Mouse (Mus musculus) midbrain, embryonic 10.5 days (tissue): ENCODE measurements around the gene Gm10382. TPM values are rescaled to one million over a fixed set of nuclear protein-coding genes. Genes with fewer than 3 reads are reported as not detected.
"Not testable (repeated sequence)": the region's sequence is repeated elsewhere in the genome, so short reads cannot be mapped to it uniquely, and the experiment has no call there.

ENCODE experiments used
- DNase-seq: peaks from one replicate; pipeline ENCODE4 v3.0.0-alpha.2; 2017; ENCODE audit warnings: low spot score
- H3K27ac ChIP-seq: fragments of 300-500 bp; sonication (generic); replicated peaks from 2 replicates; pipeline ENCODE4 v1.5.1; 2016; ENCODE audit warnings: mild to moderate bottlenecking
- H3K27me3 ChIP-seq: fragments of 300-500 bp; sonication (generic); 2 replicates; pipeline ENCODE4 v1.6.1; 2016; ENCODE audit warnings: low read depth, mild to moderate bottlenecking; ENCODE audit not compliant: poor library complexity, severe bottlenecking
- H3K36me3 ChIP-seq: fragments of 300-500 bp; sonication (generic); 2 replicates; pipeline ENCODE4 v1.6.1; 2016; ENCODE audit warnings: mild to moderate bottlenecking, moderate library complexity
- H3K4me1 ChIP-seq: fragments of 300-500 bp; sonication (generic); 2 replicates; pipeline ENCODE4 v1.6.1; 2016
- H3K4me3 ChIP-seq: fragments of 300-500 bp; sonication (generic); 2 replicates; pipeline ENCODE4 v1.5.1; 2016; ENCODE audit warnings: mild to moderate bottlenecking, moderate library complexity
- H3K9me3 ChIP-seq: fragments of 300-500 bp; sonication (generic); replicated peaks from 2 replicates; pipeline ENCODE4 v1.6.1; 2016; ENCODE audit warnings: mild to moderate bottlenecking
- WGBS: fragments of 180-500 bp; shearing (Covaris S2); methylation state at CpG from one replicate; pipeline ENCODE4 v1.1.7; 2016; 5-methylcytosine and 5-hydroxymethylcytosine counted together
- polyA plus RNA-seq: library from polyadenylated mRNA; unstranded; fragments of >200 nt; fragmentation: Nextera tagmentation; extraction: Ambion mirVana; gene quantifications from 2 replicates; pipeline ENCODE4 v1.2.1, GENCODE M21; 2016

Gm10382 gene
- polyA plus RNA-seq, 1 experiment from 2014 or later, result 0.56 TPM

DNA sequence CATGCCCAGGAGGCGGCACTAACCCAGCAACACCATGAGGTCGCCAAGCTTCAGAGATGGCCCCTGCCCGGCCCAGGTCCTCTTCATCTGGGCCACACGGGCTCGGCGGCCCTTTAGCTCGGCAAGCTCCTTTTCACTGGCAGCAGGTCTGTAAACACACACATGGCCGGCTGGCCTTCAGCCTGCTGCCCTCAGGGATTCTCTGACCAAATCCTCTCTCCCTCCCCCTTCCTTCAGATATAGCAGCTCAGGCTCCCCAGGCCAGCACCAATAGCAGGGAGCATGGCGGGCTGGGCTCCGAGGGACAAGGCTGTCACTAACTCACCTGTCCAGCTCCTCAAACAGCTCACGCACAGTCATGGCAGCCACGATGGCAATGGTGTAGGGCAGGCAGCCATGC, 29.5 kb downstream of the Gm10382 start:
- peaks cover 100% of the 10 kb centered on the region for H3K36me3 ChIP-seq
- 91% methylated on average over 12 of the region's 12 CpGs for WGBS
- H3K4me3 ChIP-seq, result no peak overlapping the region

GRCm38 (mm10) chr5:125419124-125419523, 30.0 kb downstream of the Gm10382 start:
- Histone ChIP-seq H3K9me3 (no peaks in the 10 kb centered on the region), H3K27me3 (no peaks in the 10 kb centered on the region), H3K27ac (no peak overlapping the region), H3K4me3 (no peak overlapping the region), H3K36me3 (peaks cover 100% of the 10 kb centered on the region), H3K4me1 (no peaks in the 10 kb centered on the region)
- no peak for DNase-seq
- 89% methylated on average over 11 of the region's 11 CpGs for WGBS

More for the DNA sequence above, 29.5 kb downstream of the Gm10382 start:
- H3K27me3 ChIP-seq, result no peaks in the 10 kb centered on the region
- no peak overlapping the region for H3K27ac ChIP-seq
- no peaks in the 10 kb centered on the region for H3K9me3 ChIP-seq
- DNase-seq, result no peak
- H3K4me1 ChIP-seq, result no peaks in the 10 kb centered on the region

GRCm38 (mm10) chr5:125425698-125426276, 36.7 kb downstream of the Gm10382 start:
- Histone ChIP-seq H3K9me3 (no peaks in the 10 kb centered on the region), H3K4me1 (no peaks in the 10 kb centered on the region), H3K4me3 (no peak overlapping the region), H3K27ac (no peak overlapping the region), H3K36me3 (peaks cover 100% of the 10 kb centered on the region), H3K27me3 (no peaks in the 10 kb centered on the region)
- 93% methylated on average over 10 of the region's 10 CpGs for WGBS
- no peak for DNase-seq

DNA sequence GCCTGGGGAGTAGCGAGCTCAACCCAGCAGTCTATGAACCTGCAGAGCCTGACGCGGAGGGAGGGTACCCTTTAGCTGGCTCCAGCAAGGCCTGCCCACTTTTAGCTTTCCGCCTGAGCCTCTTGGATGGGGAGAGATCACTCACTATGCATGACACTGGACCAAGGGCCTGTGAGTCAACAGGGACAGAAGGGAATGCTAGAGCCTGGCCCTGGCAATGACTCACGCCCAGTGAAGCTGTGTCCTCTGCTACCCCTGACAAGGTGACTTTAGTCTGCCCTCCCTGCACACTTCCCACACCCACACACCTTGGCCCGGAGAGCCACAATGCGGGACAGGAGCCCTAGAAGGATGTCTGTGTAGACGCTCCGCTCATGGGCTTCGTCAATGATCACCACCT, 37.2 kb downstream of the Gm10382 start:
- no peak for DNase-seq
- Histone ChIP-seq H3K4me1 (no peaks in the 10 kb centered on the region), H3K9me3 (no peaks in the 10 kb centered on the region), H3K27ac (no peak overlapping the region), H3K4me3 (no peak overlapping the region), H3K27me3 (no peaks in the 10 kb centered on the region), H3K36me3 (peaks cover 100% of the 10 kb centered on the region)
- WGBS, result 92% methylated on average over 10 of the region's 10 CpGs

DNA sequence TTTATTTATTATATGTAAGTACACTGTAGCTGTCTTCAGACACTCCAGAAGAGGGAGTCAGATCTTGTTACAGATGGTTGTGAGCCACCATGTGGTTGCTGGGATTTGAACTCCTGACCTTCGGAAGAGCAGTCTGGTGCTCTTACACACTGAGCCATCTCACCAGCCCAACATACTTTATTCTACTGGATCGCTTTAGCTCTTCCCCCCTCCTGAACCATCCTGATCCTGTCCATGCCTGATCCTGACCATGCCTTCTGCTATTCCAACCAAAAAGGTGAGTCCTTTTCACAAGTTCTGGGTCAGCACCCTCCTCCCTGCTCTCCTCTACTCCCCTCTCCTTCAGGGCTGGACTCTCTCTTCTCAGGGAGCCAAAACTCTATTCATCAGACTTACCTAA, 43.2 kb downstream of the Gm10382 start:
- Histone ChIP-seq H3K36me3 (peaks cover 47% of the 10 kb centered on the region), H3K4me1 (peaks cover 12% of the 10 kb centered on the region)
- DNase-seq, H3K9me3 ChIP-seq, H3K27me3 ChIP-seq, H3K27ac ChIP-seq, H3K4me3 ChIP-seq: not testable (repeated sequence)
- WGBS, result 89% methylated on average over 2 of the region's 2 CpGs

- WGBS, result under 1% methylated on average over 46 of the region's 46 CpGs
- peak within 1 kb of the TSS; percentile 88 for H3K27ac ChIP-seq
- H3K4me1 ChIP-seq, result peaks cover 12% of the 10 kb centered on the region
- no peaks in the 10 kb centered on the region for H3K27me3 ChIP-seq
- DNase-seq, result peak; percentile 95
- H3K36me3 ChIP-seq, result peaks cover 31% of the 10 kb centered on the region
- 0 out of 2 replicates have a peak, but pooled peaks cover 4% of the 10 kb centered on the region for H3K9me3 ChIP-seq
- peak within 1 kb of the TSS; percentile 82 for H3K4me3 ChIP-seq
Measured at GRCm38 (mm10) chr5:125433793-125434337, 44.7 kb downstream of the Gm10382 start, which contains the start of gene Dhx37. Dhx37 (minus strand) TSS chr5:125434121.

DNA sequence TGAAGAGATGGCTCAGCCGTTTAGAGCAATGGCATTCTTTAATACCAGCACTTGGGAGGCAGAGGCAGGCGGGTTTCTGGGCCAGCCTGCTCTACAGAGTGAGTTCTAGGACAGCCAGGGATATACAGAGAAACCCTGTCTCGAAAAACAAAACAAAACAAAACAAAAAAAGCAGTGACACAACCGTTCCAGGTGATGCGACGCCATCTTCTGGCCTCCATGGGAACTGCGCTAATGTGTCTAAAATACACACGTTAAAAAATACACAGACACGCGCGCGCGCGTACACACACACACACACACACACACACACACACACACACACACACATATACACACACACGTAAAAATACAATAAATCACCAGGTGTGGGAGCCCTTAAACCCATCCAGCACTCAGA, 45.2 kb downstream of the Gm10382 start:
- H3K27me3 ChIP-seq, DNase-seq, H3K9me3 ChIP-seq: not testable (repeated sequence)
- H3K27ac ChIP-seq, result 0 out of 2 replicates have a peak overlapping the region, but pooled peaks have one; percentile 6
- H3K36me3 ChIP-seq, result peaks cover 26% of the 10 kb centered on the region
- H3K4me1 ChIP-seq, result peaks cover 12% of the 10 kb centered on the region
- 59% methylated on average over 15 of the region's 15 CpGs for WGBS
- H3K4me3 ChIP-seq, result peak overlapping the region; percentile 82

Other genes with a start within 250 kb of the Gm10382 start
- gene Ncor2, start 210.1 kb upstream of the Gm10382 start, polyA plus RNA-seq, result 16.2 and 19.1 TPM in 2 replicates
- 48.1 and 52.3 TPM in 2 replicates for gene Scarb1, start 48.2 kb upstream of the Gm10382 start, polyA plus RNA-seq
- 957 and 1,129 TPM in 2 replicates for gene Ubc, start 880 bp downstream of the Gm10382 start, polyA plus RNA-seq
- gene Dhx37, start 44.8 kb downstream of the Gm10382 start, polyA plus RNA-seq, result 17.4 and 21.2 TPM in 2 replicates
- gene Bri3bp, start 52.2 kb downstream of the Gm10382 start, polyA plus RNA-seq, result 49.2 and 54.7 TPM in 2 replicates
- gene Aacs, start 86.5 kb downstream of the Gm10382 start, polyA plus RNA-seq, result 63.9 and 71.5 TPM in 2 replicates
- gene Tmem132b, start 142.5 kb downstream of the Gm10382 start, polyA plus RNA-seq, result 0.20 and 0.29 TPM in 2 replicates